Mouse (Mus musculus) adrenal gland, postnatal 25 days (tissue): ENCODE measurements around the gene Nwd2. TPM values are rescaled to one million over a fixed set of nuclear protein-coding genes. Genes with fewer than 3 reads are reported as not detected.

Source experiments
- DNase-seq: peaks from one replicate; pipeline ENCODE4 v3.0.0; 2021; ENCODE audit warnings: mixed read lengths
- total RNA-seq: library from RNA; stranded (reverse); gene quantifications from 2 replicates; pipeline ENCODE4 v1.2.3, GENCODE M21; 2021

Nwd2 gene
- total RNA-seq, 1 experiment from 2014 or later, result not detected

- DNase-seq, result no peak
These were observed 179.7 kb downstream of the Nwd2 start for GRCm38 (mm10) chr5:63828380-63829185.

DNA sequence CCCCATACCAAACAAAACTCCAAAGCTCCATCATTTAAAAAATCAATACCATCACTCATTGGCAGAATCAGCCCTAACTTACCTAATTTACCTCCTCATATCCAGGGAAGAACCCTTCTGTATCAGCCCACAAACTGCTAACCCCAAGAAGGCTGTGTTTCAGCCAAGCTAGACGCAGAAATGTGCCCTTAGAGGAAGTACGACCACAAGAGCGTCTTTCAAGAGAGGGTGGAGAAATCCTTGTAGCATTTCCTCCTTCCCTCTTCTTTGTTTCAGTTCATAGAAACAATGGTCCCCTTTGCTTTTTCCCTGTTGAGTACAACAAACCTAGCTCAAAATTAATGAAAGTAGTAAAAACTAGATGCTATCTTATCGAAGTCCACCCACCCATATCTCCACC, 182.2 kb downstream of the Nwd2 start:
- DNase-seq, result no peak

DNA sequence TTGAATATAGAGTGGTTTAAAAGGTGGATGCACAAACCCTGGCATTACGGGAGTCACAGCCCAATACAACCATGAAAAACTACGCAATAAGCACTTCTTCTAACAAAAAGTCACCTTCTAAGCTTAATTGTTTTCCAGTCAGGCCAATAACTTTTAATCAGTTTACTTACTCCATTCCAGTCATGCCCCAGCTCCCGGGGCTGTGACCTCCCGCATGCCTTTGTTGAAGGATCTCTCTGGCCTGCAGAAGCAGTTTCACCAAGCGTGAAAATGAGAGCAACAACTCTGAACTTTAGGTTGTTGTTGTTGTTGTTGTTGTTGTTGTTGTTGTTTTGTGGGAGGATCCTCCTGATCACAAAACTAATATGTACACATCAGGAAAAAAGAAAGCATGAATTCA, 185.1 kb downstream of the Nwd2 start:
- no peak for DNase-seq

- no peak for DNase-seq
These were observed 185.5 kb downstream of the Nwd2 start for GRCm38 (mm10) chr5:63834435-63834834.

GRCm38 (mm10) chr5:63837115-63837514, 188.2 kb downstream of the Nwd2 start:
- DNase-seq, result no peak

- DNase-seq, result no peak
These were observed 188.9 kb downstream of the Nwd2 start for GRCm38 (mm10) chr5:63837851-63838250.

DNA sequence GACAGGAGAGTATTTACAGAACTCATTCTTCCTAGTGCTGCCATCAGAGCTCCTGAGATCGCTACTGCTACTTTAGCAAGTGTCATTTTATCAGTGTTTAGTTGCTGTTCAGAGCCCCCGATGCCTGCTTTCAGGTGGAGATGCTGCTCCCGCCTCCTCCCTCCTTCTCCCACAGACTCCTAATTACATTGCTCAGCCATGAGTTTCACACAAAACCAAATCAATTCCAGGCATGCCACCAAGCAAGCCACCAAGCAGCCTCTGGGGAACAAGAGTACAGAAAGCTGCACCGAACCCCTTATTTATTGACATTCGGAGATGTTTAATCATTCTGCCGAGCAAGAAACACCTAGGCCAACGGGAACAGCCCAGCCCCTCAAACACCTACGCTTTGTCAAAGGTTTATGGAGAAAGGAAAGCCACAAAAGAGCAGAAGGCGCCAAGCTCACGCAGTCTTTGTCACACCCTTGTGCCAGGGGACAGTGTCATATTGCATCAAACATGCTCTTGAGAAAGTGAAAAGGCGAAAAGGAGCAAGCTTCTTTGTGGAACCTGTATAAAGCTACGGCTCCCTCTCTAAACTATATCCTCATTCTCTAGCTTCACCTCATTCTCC, 191.0 kb downstream of the Nwd2 start:
- DNase-seq, result no peak

- DNase-seq, result no peak
These were observed 198.2 kb downstream of the Nwd2 start for GRCm38 (mm10) chr5:63847080-63847479.

- no peak for DNase-seq
These were observed 198.8 kb downstream of the Nwd2 start for GRCm38 (mm10) chr5:63847541-63848226.

DNA sequence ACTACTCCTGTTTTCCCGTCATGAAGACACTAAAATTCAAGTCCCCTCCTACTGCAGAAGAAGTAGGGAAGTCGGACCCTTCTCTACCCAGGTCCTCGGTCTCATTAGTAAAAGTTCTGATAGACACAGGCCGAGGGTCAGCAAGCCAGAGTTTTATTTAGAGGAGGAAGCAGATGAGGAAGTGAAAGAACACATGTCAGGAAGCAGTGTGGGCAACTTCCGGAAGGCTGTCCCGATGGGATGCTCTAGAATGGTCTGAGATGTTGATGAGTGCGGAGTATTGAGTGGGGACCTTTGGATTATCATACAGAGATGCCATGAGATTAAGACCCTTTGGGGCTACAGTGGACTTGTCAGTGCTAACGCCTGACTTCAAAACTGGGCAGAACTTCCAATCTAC, 210.0 kb downstream of the Nwd2 start:
- DNase-seq, result no peak

Other genes with a start within 250 kb of the Nwd2 start
- 0.15 and 0.90 TPM in 2 replicates for gene 0610040J01Rik, start 163.3 kb downstream of the Nwd2 start, total RNA-seq